Mouse (Mus musculus) layer of hippocampus, adult 18-20 months (tissue): Measurements from ENCODE around the gene Olfr571. TPM values are rescaled to one million over a fixed set of nuclear protein-coding genes. Genes with fewer than 3 reads are reported as not detected.

Experiments
- DNase-seq, 2 experiments: peaks; one replicate each; pipeline ENCODE4 v3.0.0; 2022; ENCODE audit warnings: low spot score in 2 of 2
- long read RNA-seq: library from polyadenylated mRNA; stranded (forward); transcript quantifications from one replicate; pipeline ENCODE4 v2.0.0, GENCODE M21; 2021
- total RNA-seq, 2 experiments: library from RNA; stranded (reverse); gene quantifications; 2 replicates each; pipeline ENCODE4 v1.2.3; 2021

Olfr571 gene
- not detected for total RNA-seq
- long read RNA-seq = 0 reads

DNA sequence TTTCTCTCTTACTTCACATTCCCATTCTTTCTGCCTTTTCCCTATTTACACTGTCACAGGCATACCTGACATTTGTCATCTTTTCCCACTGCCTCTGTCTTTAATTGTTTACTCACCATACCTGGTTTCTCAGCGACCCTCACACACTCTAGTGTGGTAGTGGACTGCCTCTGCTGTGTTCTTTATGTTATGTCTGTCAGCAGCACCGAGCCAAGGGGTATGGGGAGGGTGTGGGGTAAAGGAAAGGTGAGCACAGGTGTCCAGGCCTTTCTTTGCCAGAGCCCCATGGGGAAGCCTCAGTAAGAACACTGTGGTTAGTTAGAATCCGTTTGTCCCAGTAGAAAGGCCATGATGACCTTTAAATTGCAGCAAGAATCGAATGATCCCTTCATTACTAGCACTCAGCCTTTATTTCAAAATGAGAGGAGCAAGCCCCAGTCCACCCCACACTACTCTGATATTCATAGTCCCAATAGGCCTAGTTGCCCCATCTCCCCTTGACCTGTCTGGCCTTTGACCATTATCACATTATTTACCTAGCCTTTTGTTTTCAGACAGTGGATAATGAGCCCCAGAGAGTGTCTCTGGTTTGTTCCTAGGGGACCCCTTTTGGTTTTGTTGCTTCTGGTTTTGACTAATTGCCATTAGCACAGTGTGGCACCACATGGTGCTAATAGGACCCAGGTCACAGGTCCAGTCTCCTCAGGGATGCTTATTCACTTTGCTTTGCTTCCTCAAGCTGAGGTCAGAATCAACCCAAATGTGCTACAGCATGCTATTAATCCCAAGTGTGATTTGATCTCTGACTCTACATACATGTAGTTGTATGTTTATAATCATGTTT, at the start of gene Olfr571:
TSS of gene Olfr571 (minus strand) at position 505 of the 844 bp plus-strand sequence.
- no peak for DNase-seq

GRCm38 (mm10) chr7:102962360-102962759, 45.0 kb upstream of the Olfr571 start, which contains the start of gene Olfr576:
Gene Olfr576 (plus strand): TSS chr7:102962660.
- no peak for DNase-seq

GRCm38 (mm10) chr7:102958593-102958992, 41.3 kb upstream of the Olfr571 start, which contains the start of gene Olfr575:
Gene Olfr575 (minus strand): TSS chr7:102958775.
- DNase-seq = no peak

DNA sequence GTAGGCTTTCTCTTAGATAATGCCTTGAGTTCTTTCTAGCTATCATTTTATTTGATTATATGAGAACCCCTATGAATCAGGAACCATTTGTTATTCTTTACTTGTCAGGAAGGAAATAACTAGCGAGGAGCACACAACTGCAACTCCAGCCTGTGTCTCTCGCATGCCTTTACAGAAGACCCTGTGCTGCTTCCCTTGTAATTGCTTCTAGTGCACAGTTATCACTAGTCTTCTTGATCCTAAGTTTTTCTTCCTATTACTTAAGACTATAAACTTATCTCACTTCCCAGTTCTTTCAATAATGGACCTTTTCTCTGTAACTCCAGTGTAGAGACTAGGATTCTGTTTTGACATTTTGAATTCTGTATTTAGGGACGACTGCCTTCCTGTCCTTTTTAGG, 40.8 kb upstream of the Olfr571 start:
- no peak for DNase-seq

DNA sequence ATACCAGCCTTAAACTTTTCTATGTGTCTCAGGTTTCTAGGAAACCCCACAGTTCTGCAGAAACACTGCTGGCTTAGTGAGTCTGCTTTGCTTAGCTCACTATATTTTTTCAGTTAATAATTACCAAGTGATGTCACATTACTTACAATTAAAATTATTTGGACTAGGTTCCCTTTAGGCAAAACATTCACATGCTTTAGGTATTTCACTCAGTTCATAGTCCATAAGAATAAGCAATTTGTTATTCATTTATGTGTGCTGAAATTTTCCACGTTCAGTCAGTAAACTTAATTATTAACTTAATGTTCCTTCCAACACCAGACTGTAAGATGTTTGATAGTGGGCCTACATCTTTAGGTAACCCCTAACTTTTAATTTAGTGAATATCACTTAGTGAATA, 33.4 kb upstream of the Olfr571 start:
- DNase-seq = no peak

DNA sequence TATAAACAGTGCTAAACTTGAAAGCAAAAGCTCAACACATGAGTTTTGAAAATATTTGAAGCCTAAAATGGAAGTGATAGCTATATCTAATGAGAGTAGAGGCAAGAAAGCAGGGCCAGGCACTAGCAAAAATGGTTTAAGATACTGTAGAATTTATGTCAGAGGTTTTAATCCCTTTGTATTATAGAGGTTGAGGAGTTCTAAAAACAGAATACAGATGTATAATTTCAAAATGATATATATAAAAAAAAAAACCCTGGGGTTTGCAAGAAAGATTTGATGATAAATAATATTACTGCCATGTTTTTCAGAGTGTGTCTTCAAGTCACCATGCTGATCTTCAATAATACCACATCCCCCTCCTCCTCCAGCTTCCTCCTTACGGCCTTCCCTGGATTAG, 30.8 kb upstream of the Olfr571 start, which contains the start of gene Olfr574:
TSS of gene Olfr574 (plus strand) at position 301 of the 400 bp plus-strand sequence.
- no peak for DNase-seq

DNA sequence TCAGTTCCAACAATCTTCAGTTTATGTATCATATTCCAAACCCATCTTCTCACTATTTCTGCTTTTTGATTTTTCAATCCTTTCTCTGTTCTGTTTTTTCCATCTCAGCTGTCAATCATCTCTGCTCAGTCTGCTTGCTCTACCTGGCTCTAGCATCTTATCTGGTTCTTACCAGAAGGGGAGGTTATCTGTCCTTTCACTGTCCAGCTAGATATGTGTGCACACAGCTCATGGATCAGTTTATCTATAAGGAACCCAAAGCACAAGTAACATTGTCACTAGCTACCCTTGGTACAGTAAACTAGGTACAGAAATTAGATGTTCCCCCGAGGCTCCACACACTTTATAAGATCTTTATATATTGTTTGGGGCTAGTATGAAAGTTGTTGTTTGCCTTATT, 26.1 kb upstream of the Olfr571 start:
- no peak for DNase-seq

- no peak for DNase-seq
These were observed 25.1 kb upstream of the Olfr571 start, which contains the start of gene Olfr573-ps1 for GRCm38 (mm10) chr7:102942475-102942874. Gene Olfr573-ps1 (minus strand): TSS chr7:102942575.

- DNase-seq = no peak
These were observed 9.8 kb upstream of the Olfr571 start for GRCm38 (mm10) chr7:102927105-102927504.

GRCm38 (mm10) chr7:102924109-102924508, 6.8 kb upstream of the Olfr571 start, which contains the start of gene Olfr572:
Gene Olfr572 (plus strand): TSS chr7:102924409.
- no peak for DNase-seq

DNA sequence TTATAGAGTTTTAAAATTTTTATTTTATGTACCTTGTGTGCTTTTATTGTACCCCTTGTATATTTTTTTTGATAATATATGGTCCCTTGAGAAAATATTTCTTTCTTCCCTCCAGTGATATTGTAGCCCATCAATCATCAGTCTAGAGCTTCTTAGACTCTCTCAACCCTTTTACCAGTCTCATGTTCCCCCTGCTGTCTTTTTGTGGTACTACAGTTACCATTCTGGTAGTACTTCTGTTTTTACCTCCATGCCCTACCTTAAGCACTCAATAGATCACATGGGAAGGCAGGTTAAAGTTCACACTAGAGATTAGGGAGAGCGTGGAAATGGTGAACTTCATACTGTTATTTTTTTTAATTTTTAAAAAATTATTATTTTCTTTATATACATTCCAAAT, 2.3 kb upstream of the Olfr571 start:
- DNase-seq = peak in 1 of 2 experiments; percentile 29

- DNase-seq = no peak
These were observed 931 bp downstream of the Olfr571 start for GRCm38 (mm10) chr7:102916405-102916804.

DNA sequence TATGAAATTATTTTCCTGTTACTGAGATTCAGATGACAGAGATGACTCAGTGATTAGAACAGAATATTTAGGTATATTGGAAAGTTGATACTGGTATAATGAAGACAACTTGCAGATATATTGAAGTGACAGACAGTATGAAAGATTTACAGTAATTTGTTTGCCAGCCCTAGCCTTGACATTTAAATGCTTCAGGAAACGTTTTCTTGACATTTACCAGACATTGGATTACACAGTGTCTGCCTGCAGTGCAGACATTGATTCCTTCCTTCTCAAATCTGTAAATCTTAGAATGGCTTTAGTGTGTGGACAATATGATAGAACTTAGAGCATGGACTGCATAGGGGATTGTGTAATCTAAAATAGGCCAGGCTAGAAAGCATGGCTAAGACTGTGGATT, 2.1 kb downstream of the Olfr571 start:
- no peak for DNase-seq

DNA sequence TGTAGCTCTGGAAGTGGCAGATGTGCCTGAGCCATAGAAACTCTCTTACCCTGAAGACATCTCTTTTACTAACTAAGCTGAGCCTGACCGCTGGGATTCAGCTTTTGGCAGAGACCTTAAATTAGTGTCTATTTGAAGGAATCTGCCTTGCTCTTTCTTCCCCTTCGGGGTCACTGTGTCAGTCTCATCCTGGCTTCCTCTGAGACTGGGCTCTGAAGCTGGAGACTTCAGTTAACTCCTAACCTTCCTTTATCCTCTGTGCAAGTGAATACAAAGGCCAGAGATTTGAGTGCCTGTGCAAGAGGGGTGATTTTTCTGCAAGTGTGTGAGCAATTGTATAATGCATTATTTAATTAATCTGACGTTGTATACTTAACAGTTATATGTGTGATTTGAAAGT, 26.6 kb downstream of the Olfr571 start, which contains the start of gene Olfr569:
TSS of gene Olfr569 (minus strand) at position 101 of the 400 bp plus-strand sequence.
- DNase-seq = no peak

DNA sequence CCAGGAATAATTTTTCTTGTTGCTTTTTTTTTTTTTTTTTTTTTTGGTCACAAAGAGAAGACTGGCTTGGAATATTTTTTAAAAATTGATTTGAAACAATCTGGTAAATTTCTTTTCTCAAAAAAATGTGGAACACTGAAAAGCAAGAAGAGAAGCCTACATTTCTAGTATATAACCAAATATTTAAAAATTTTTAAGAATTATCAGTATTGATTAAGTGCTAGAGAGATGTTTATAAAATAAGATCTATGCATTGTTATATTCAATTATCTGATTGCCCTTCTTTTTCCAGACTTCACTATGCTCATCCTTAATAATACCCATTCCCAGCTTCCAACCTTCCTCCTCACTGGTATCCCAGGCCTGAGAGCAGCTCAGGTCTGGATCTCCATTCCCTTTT, 40.5 kb downstream of the Olfr571 start, which contains the start of gene Olfr568:
TSS of gene Olfr568 (plus strand) at position 301 of the 400 bp plus-strand sequence.
- no peak for DNase-seq

- no peak for DNase-seq
These were observed 58.7 kb downstream of the Olfr571 start, which contains the start of gene Olfr566 for GRCm38 (mm10) chr7:102858665-102859064. Gene Olfr566 (minus strand): TSS chr7:102858765.

- DNase-seq = no peak
These were observed 61.5 kb downstream of the Olfr571 start for GRCm38 (mm10) chr7:102855807-102856206.

Other genes with a start within 250 kb of the Olfr571 start
- gene Trim68, start 230.2 kb downstream of the Olfr571 start, total RNA-seq = 1 to 10 TPM; 5.2 to 6.4 TPM
- gene Olfr557, start 221.6 kb downstream of the Olfr571 start, total RNA-seq = under 1 TPM in 1 of 2 experiments, not detected in 1; 0.20 TPM
- gene Olfr558, start 215.3 kb downstream of the Olfr571 start, total RNA-seq = under 1 TPM; 0.30 to 0.32 TPM
- not detected for gene Olfr33, start 198.5 kb downstream of the Olfr571 start, total RNA-seq
- gene Olfr559, start 190.0 kb downstream of the Olfr571 start, total RNA-seq = not detected
- gene Olfr560, start 158.2 kb downstream of the Olfr571 start, total RNA-seq = not detected
- under 1 TPM; 0.10 to 0.12 TPM for gene Olfr78, start 158.1 kb downstream of the Olfr571 start, total RNA-seq
- under 1 TPM in 1 of 2 experiments, not detected in 1; 0.13 TPM for gene Olfr561, start 146.3 kb downstream of the Olfr571 start, total RNA-seq
- not detected for gene Olfr564, start 114.1 kb downstream of the Olfr571 start, total RNA-seq
- not detected for gene Olfr566, start 58.8 kb downstream of the Olfr571 start, total RNA-seq
- gene Olfr568, start 40.4 kb downstream of the Olfr571 start, total RNA-seq = not detected
- not detected for gene Olfr569, start 26.7 kb downstream of the Olfr571 start, total RNA-seq
- gene Olfr570, start 23.0 kb downstream of the Olfr571 start, total RNA-seq = not detected
- not detected for gene Olfr572, start 6.9 kb upstream of the Olfr571 start, total RNA-seq
- gene Olfr573-ps1, start 25.0 kb upstream of the Olfr571 start, total RNA-seq = not detected
- gene Olfr574, start 30.9 kb upstream of the Olfr571 start, total RNA-seq = not detected
- gene Olfr575, start 41.2 kb upstream of the Olfr571 start, total RNA-seq = not detected
- gene Olfr576, start 45.1 kb upstream of the Olfr571 start, total RNA-seq = not detected
- not detected for gene Olfr577, start 58.4 kb upstream of the Olfr571 start, total RNA-seq
- gene Olfr578, start 71.8 kb upstream of the Olfr571 start, total RNA-seq = not detected
- not detected for gene Olfr582, start 120.5 kb upstream of the Olfr571 start, total RNA-seq
- gene Olfr583, start 133.8 kb upstream of the Olfr571 start, total RNA-seq = not detected
- gene Olfr584, start 164.3 kb upstream of the Olfr571 start, total RNA-seq = not detected
- not detected for gene Olfr585, start 180.2 kb upstream of the Olfr571 start, total RNA-seq
- gene Olfr586, start 208.1 kb upstream of the Olfr571 start, total RNA-seq = not detected
- not detected for gene Olfr588-ps1, start 223.3 kb upstream of the Olfr571 start, total RNA-seq
- not detected for gene Olfr589, start 238.8 kb upstream of the Olfr571 start, total RNA-seq